ENCODE assay signal across 10 mouse cellular contexts in the genomic region with DNA sequence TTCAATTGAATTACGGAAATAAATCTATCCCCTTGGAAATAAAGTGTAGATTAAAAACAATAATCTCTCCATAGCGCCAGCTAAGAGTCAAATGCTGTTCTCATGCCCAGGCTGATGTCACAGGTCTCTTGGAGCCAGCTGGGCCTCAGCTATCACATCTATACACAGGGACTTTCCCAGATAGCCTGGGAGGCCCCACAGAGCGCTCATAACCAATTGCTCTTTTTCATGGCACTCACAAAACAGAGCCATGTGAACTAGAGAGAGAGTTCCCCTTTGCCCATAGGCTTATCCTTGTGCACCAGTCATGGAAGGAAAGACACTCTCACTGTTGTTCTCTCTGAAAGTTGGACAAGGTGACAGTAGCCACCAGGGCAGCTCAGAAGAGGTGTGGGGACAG.
"Had no signal": no experiment of that assay in that cellular context is flagged by ENCODE, and none has a peak within 500 bp of the region (broad histone marks: within the 10 kb centered on the region; RNA-seq: fewer than 3 reads in every experiment).

No protein-coding gene starts in this region.

- ATAC-seq: midbrain, embryonic 16.5 days had no signal

- DNase-seq: lung, adult 18-20 months; lung, embryonic 14.5 days; lung, postnatal 10 days; lung, postnatal 4 days; midbrain, embryonic 14.5 days; right cerebral cortex, postnatal 14 days; thymus, adult 2 months; thymus, postnatal 25 days; thymus, postnatal 4 days had no signal
